Mouse (Mus musculus): ENCODE measurements around the gene Olfr632. TPM values are rescaled to one million over a fixed set of nuclear protein-coding genes. Genes with fewer than 3 reads are reported as not detected.

Olfr632 gene
- total and polyA plus RNA-seq, 2 experiments: not detected

GRCm38 (mm10) chr7:103971782-103972181 lies 37.6 kb downstream of the Olfr632 start:
- no peaks in the 10 kb centered on the region for H3K36me3 ChIP-seq (ENCODE audit: control insufficient read depth, insufficient read depth, low read length)
- H3K9ac ChIP-seq (ENCODE audit: low read depth, low read length): no peak overlapping the region
- TF ChIP-seq CTCF (IDR thresholded peaks at IDR 0.05; ENCODE audit: low read depth, low read length) (no peak), POLR2A (IDR thresholded peaks at IDR 0.05; ENCODE audit: extremely low read depth, insufficient read depth, low read length) (no peak)
- no peak overlapping the region for H3K4me3 ChIP-seq (ENCODE audit: insufficient read depth, low read depth, low read length)
- no peak overlapping the region for H3K27ac ChIP-seq (replicated peaks; ENCODE audit: insufficient read depth, low read depth, low read length)
- DNase-seq (ENCODE audit: extremely low read depth, low read depth, low spot score): no peak
- no peaks in the 10 kb centered on the region for H3K4me1 ChIP-seq (ENCODE audit: control insufficient read depth, insufficient read depth, low read length)
- 44% methylated on average over 1 of the region's 1 CpGs for WGBS
- H3K79me2 ChIP-seq (ENCODE audit: control insufficient read depth, insufficient read depth, low read length): no peaks in the 10 kb centered on the region
- H3K27me3 ChIP-seq (ENCODE audit: control insufficient read depth, insufficient read depth, low read length): no peaks in the 10 kb centered on the region

Other genes starting within 250 kb of the Olfr632 start
Only the 30 nearest of the 33 such genes appear.
- not detected in 2 replicates for gene Olfr628, start 204.0 kb upstream of the Olfr632 start, total RNA-seq (2014; rRNA removed)
- not detected in 2 replicates for gene Olfr628, start 204.0 kb upstream of the Olfr632 start, polyA plus RNA-seq (2012; rRNA removed)
- not detected in 2 replicates for gene Olfr629, start 189.4 kb upstream of the Olfr632 start, total RNA-seq (2014; rRNA removed)
- gene Olfr629, start 189.4 kb upstream of the Olfr632 start, polyA plus RNA-seq (2012; rRNA removed): not detected in 2 replicates
- gene Olfr630, start 177.0 kb upstream of the Olfr632 start, total RNA-seq (2014; rRNA removed): not detected in 2 replicates
- gene Olfr630, start 177.0 kb upstream of the Olfr632 start, polyA plus RNA-seq (2012; rRNA removed): not detected in 2 replicates
- not detected in 2 replicates for gene Olfr69, start 162.8 kb upstream of the Olfr632 start, total RNA-seq (2014; rRNA removed)
- gene Olfr69, start 162.8 kb upstream of the Olfr632 start, polyA plus RNA-seq (2012; rRNA removed): not detected in 2 replicates
- gene Olfr68, start 154.6 kb upstream of the Olfr632 start, total RNA-seq (2014; rRNA removed): not detected in 2 replicates
- gene Olfr68, start 154.6 kb upstream of the Olfr632 start, polyA plus RNA-seq (2012; rRNA removed): not detected in 2 replicates
- not detected in 2 replicates for gene Olfr67, start 142.5 kb upstream of the Olfr632 start, total RNA-seq (2014; rRNA removed)
- not detected in 2 replicates for gene Olfr67, start 142.5 kb upstream of the Olfr632 start, polyA plus RNA-seq (2012; rRNA removed)
- 116 and 144 TPM in 2 replicates for gene Hbb-bt, start 120.4 kb upstream of the Olfr632 start, total RNA-seq (2014; rRNA removed)
- gene Hbb-bt, start 120.4 kb upstream of the Olfr632 start, polyA plus RNA-seq (2012; rRNA removed): 56.2 and 75.5 TPM in 2 replicates
- gene Hbb-bs, start 106.3 kb upstream of the Olfr632 start, total RNA-seq (2014; rRNA removed): 760 and 1,100 TPM in 2 replicates
- 551 and 848 TPM in 2 replicates for gene Hbb-bs, start 106.3 kb upstream of the Olfr632 start, polyA plus RNA-seq (2012; rRNA removed)
- not detected in 2 replicates for gene Hbb-bh2, start 93.8 kb upstream of the Olfr632 start, total RNA-seq (2014; rRNA removed)
- not detected in 2 replicates for gene Hbb-bh2, start 93.8 kb upstream of the Olfr632 start, polyA plus RNA-seq (2012; rRNA removed)
- not detected in 2 replicates for gene Hbb-bh1, start 91.2 kb upstream of the Olfr632 start, total RNA-seq (2014; rRNA removed)
- gene Hbb-bh1, start 91.2 kb upstream of the Olfr632 start, polyA plus RNA-seq (2012; rRNA removed): not detected in 2 replicates
- gene Hbb-y, start 81.1 kb upstream of the Olfr632 start, total RNA-seq (2014; rRNA removed): not detected in 2 replicates
- gene Hbb-y, start 81.1 kb upstream of the Olfr632 start, polyA plus RNA-seq (2012; rRNA removed): not detected in 2 replicates
- gene Olfr66, start 48.1 kb upstream of the Olfr632 start, total RNA-seq (2014; rRNA removed): not detected in 2 replicates
- gene Olfr66, start 48.1 kb upstream of the Olfr632 start, polyA plus RNA-seq (2012; rRNA removed): not detected in 2 replicates
- gene Olfr64, start 39.9 kb upstream of the Olfr632 start, total RNA-seq (2014; rRNA removed): not detected in 2 replicates
- not detected in 2 replicates for gene Olfr64, start 39.9 kb upstream of the Olfr632 start, polyA plus RNA-seq (2012; rRNA removed)
- not detected in 2 replicates for gene Olfr65, start 30.9 kb upstream of the Olfr632 start, total RNA-seq (2014; rRNA removed)
- not detected in 2 replicates for gene Olfr65, start 30.9 kb upstream of the Olfr632 start, polyA plus RNA-seq (2012; rRNA removed)
- gene Olfr631, start 5.5 kb upstream of the Olfr632 start, total RNA-seq (2014; rRNA removed): not detected in 2 replicates
- not detected in 2 replicates for gene Olfr631, start 5.5 kb upstream of the Olfr632 start, polyA plus RNA-seq (2012; rRNA removed)
- not detected in 2 replicates for gene Olfr633, start 10.1 kb downstream of the Olfr632 start, total RNA-seq (2014; rRNA removed)
- gene Olfr633, start 10.1 kb downstream of the Olfr632 start, polyA plus RNA-seq (2012; rRNA removed): not detected in 2 replicates
- gene Olfr635, start 36.8 kb downstream of the Olfr632 start, total RNA-seq (2014; rRNA removed): not detected in 2 replicates
- not detected in 2 replicates for gene Olfr635, start 36.8 kb downstream of the Olfr632 start, polyA plus RNA-seq (2012; rRNA removed)
- gene Olfr638, start 64.4 kb downstream of the Olfr632 start, total RNA-seq (2014; rRNA removed): not detected in 2 replicates
- not detected in 2 replicates for gene Olfr638, start 64.4 kb downstream of the Olfr632 start, polyA plus RNA-seq (2012; rRNA removed)
- gene Olfr639, start 83.0 kb downstream of the Olfr632 start, total RNA-seq (2014; rRNA removed): under 0.01 TPM in 2 replicates
- not detected in 2 replicates for gene Olfr639, start 83.0 kb downstream of the Olfr632 start, polyA plus RNA-seq (2012; rRNA removed)
- not detected in 2 replicates for gene Olfr640, start 91.2 kb downstream of the Olfr632 start, total RNA-seq (2014; rRNA removed)
- not detected in 2 replicates for gene Olfr640, start 91.2 kb downstream of the Olfr632 start, polyA plus RNA-seq (2012; rRNA removed)
- not detected in 2 replicates for gene Olfr641, start 101.1 kb downstream of the Olfr632 start, total RNA-seq (2014; rRNA removed)
- not detected in 2 replicates for gene Olfr641, start 101.1 kb downstream of the Olfr632 start, polyA plus RNA-seq (2012; rRNA removed)
- gene Olfr642, start 118.3 kb downstream of the Olfr632 start, total RNA-seq (2014; rRNA removed): not detected in 2 replicates
- gene Olfr642, start 118.3 kb downstream of the Olfr632 start, polyA plus RNA-seq (2012; rRNA removed): not detected in 2 replicates
- gene 4930516K23Rik, start 127.1 kb downstream of the Olfr632 start, total RNA-seq (2014; rRNA removed): not detected in 2 replicates
- gene 4930516K23Rik, start 127.1 kb downstream of the Olfr632 start, polyA plus RNA-seq (2012; rRNA removed): not detected in 2 replicates
- not detected in 2 replicates for gene Olfr644, start 137.5 kb downstream of the Olfr632 start, total RNA-seq (2014; rRNA removed)
- not detected in 2 replicates for gene Olfr644, start 137.5 kb downstream of the Olfr632 start, polyA plus RNA-seq (2012; rRNA removed)
- gene Olfr645, start 151.1 kb downstream of the Olfr632 start, total RNA-seq (2014; rRNA removed): not detected in 2 replicates
- gene Olfr645, start 151.1 kb downstream of the Olfr632 start, polyA plus RNA-seq (2012; rRNA removed): not detected in 2 replicates
- not detected in 2 replicates for gene Olfr646, start 170.5 kb downstream of the Olfr632 start, total RNA-seq (2014; rRNA removed)
- gene Olfr646, start 170.5 kb downstream of the Olfr632 start, polyA plus RNA-seq (2012; rRNA removed): not detected in 2 replicates
- not detected in 2 replicates for gene Ubqln5, start 195.5 kb downstream of the Olfr632 start, total RNA-seq (2014; rRNA removed)
- not detected in 2 replicates for gene Ubqln5, start 195.5 kb downstream of the Olfr632 start, polyA plus RNA-seq (2012; rRNA removed)
- not detected in 2 replicates for gene Olfr643, start 203.1 kb downstream of the Olfr632 start, total RNA-seq (2014; rRNA removed)
- not detected in 2 replicates for gene Olfr643, start 203.1 kb downstream of the Olfr632 start, polyA plus RNA-seq (2012; rRNA removed)
- not detected in 2 replicates for gene Ubqln3, start 208.9 kb downstream of the Olfr632 start, total RNA-seq (2014; rRNA removed)
- gene Ubqln3, start 208.9 kb downstream of the Olfr632 start, polyA plus RNA-seq (2012; rRNA removed): not detected in 2 replicates
- gene Ubqlnl, start 216.2 kb downstream of the Olfr632 start, total RNA-seq (2014; rRNA removed): not detected in 2 replicates
- not detected in 2 replicates for gene Ubqlnl, start 216.2 kb downstream of the Olfr632 start, polyA plus RNA-seq (2012; rRNA removed)